Mouse (Mus musculus) spleen, adult 12 weeks (tissue): ENCODE measurements around the gene Gm8257.
"Not testable (repeated sequence)": the region's sequence is repeated elsewhere in the genome, so short reads cannot be mapped to it uniquely, and the experiment has no call there.

Source experiments
- DNase-seq: peaks from one replicate; pipeline ENCODE4 v3.0.0; 2022; ENCODE audit warnings: low spot score

Gene Gm8257

GRCm38 (mm10) chr14:44706356-44706755 is at the start of gene Gm8257:
TSS of gene Gm8257 (minus strand) at chr14:44706456.
- DNase-seq: not testable (repeated sequence)

DNA sequence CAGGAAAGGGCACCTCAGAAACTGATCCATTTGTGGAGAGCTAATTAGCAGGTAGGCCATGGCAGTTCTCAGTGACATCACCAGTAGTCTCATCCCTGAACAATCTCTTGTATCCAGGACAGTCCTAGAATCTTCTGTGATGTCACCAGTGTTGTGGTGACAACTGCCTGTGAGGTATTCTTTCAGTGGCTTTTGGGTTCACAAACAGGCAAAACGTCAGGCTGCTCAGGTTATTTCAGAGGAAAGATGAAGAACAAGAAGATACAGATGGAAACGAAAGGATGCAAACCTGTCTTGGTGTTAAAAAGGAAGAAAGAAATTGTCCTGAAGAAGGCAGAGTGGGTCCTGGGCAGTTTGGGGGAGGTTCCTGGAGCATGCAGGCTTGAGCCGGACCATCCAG is 44.0 kb upstream of the Gm8257 start, which contains the start of gene Gm8267:
Gene Gm8267 (minus strand): TSS at position 101 of the 400 bp plus-strand sequence.
- no peak for DNase-seq

DNA sequence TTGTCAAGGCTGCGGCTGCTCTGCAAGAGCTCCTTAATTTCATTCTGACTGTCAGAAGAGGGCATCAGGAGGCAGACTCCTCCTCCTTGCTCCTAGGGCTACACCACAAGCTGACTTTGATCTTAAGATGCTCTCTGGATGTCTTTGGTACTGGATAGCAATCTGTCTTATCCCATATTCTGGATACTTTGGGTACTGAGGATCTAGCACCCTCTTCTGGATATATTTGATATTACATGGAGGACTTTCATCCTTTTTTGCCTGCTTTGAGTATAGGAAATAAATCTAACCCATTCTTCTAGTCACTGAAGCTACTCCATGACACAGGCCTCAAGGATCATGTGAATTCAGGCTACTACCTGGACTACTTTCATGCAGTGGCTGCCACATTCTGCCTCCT is 36.5 kb upstream of the Gm8257 start:
- DNase-seq: not testable (repeated sequence)

DNA sequence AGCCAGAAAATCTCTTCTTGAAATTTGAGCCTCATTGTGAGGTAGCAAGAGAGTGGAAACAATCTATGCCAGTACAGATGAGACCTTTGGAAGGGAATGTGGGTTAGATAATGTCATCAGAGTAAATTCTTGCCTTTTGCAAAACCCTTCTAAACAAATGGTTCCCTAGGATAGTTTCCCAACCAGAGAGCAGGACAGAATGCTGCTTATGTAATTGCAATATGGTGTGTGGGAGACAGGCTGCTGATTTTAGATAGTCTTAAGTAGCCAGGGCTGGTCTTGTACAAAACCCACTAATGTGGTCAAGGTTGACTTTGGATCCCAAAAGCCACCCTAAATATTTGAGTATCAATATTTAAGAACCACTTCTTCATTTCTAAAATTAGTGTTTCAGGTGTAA is 24.5 kb upstream of the Gm8257 start:
- DNase-seq: not testable (repeated sequence)

DNA sequence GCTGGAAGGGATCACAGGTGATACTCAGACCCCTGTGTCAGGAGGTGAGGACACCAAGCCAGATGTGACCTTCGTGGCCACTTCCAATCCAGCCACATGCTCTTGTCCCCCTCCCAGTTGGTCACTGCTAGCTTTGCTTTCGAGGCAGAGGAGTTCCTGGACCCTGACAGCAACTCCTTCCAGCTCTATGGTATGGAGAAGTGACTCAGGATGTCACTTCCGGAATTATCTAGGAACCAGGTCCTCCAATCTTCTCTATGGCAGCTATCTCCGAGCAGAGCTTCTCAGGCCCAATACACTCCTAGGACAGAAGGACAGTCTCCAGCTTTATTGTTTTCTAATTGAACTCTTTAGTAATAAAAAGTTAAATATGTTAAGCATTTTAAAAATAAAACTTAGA is 78.5 kb downstream of the Gm8257 start, which contains the start of gene Gm5624:
Gene Gm5624 (minus strand): TSS at position 202 of the 400 bp plus-strand sequence.
- not testable (repeated sequence) for DNase-seq
